Mouse (Mus musculus) adrenal gland, adult (tissue): ENCODE data around the gene Ajm1.

Source experiments
- DNase-seq, 2 experiments: peaks; one replicate each; pipeline ENCODE4 v3.0.0; 2022 to 2023; ENCODE audit warnings: low spot score in 1 of 2; ENCODE audit not compliant: inconsistent age in 2 of 2

Gene Ajm1

GRCm38 (mm10) chr2:25584152-25584551 is 2.6 kb upstream of the Ajm1 start:
- DNase-seq, result peak in 1 of 2 experiments; percentile 66

GRCm38 (mm10) chr2:25583571-25583970 is 2.0 kb upstream of the Ajm1 start:
- DNase-seq, result no peak

DNA sequence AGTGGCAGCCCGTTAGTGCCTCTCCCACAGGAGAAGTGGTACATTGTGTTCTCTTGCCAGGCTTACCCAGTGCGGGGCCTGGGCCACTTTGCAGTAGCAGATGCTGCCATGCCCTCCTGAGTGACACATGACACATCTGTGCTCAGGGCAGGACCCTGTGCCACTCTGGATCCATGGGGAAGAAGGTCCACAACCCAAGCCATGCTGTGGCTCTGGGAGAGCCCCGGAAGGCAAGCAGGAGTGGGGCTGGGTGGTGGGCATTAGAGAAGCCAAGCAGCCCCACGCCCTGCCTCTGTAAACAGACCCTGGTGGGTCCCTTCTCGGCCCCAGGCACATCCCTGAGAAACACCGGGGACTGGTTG is 1.5 kb upstream of the Ajm1 start:
- DNase-seq, result peak in 1 of 2 experiments; percentile 58

DNA sequence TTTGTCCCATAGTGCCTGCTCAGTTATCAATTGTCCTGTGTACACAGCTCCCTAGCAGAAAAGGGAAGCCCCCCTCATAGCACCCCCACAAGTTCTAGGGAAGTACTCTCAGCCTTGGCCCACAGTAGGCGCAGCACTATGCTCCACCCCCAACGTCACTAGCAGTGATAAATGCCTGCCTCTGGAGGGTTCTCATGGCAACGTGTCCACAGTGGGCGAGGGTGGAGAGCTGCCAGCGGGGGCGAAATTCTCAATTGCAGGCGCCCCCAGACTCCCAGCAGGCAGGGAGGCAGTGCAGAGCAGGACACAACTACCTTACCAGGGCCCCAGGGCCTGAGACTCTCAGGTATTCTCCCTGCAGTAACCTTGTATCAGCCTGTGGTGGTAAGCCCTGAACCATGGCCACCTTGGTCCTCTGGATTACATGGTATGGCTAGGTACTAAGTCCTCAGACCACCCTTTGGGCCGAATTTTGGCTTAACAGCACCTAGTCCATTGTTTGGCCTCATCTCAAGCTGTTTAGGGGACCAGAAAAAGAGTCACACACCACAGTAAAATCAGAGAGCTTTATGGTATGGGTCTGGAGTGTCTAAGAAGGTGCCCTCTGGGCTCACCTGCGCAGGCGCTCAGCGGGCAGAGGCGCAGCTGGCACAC is 1.0 kb upstream of the Ajm1 start:
- peak in 1 of 2 experiments; percentile 78 for DNase-seq

GRCm38 (mm10) chr2:25581901-25582301 is 344 bp upstream of the Ajm1 start:
- DNase-seq, result no peak

GRCm38 (mm10) chr2:25580621-25581101 is 896 bp downstream of the Ajm1 start:
- DNase-seq, result no peak

DNA sequence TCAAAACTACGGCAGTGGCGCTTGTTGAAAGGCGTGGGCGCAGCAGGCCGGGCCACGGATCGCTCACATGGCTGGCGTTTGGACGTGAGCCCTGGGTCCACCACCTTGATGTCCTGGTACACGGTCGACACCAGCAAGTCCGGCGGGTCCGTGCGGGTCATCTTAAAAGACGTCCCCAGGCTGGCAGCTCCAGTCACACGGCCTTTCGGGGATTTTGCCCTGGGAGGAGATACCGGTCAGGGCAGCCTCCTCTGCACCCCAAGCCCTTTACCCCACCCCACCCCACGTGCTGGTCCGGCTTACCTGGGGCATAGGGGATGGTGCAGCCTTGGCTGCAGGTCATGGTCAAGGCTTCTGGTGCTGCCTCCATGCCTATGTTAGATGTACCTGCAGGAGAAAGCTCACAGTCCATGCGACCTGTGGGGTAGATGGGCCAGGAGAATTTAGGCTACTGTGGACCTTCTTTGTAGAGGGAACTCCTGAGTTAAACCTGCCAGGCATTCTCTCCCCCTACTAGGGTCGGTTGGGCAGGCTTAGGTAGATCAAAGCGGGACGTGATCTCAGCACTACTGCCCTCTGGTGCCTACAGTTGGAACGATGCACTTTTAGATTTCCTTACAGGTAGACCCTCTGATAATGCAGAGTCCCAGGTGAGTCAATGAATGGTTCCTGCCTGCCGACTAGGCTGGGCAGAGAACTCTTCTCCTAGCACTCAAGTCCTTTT is 1.7 kb downstream of the Ajm1 start:
- DNase-seq, result peak in 1 of 2 experiments; percentile 80

DNA sequence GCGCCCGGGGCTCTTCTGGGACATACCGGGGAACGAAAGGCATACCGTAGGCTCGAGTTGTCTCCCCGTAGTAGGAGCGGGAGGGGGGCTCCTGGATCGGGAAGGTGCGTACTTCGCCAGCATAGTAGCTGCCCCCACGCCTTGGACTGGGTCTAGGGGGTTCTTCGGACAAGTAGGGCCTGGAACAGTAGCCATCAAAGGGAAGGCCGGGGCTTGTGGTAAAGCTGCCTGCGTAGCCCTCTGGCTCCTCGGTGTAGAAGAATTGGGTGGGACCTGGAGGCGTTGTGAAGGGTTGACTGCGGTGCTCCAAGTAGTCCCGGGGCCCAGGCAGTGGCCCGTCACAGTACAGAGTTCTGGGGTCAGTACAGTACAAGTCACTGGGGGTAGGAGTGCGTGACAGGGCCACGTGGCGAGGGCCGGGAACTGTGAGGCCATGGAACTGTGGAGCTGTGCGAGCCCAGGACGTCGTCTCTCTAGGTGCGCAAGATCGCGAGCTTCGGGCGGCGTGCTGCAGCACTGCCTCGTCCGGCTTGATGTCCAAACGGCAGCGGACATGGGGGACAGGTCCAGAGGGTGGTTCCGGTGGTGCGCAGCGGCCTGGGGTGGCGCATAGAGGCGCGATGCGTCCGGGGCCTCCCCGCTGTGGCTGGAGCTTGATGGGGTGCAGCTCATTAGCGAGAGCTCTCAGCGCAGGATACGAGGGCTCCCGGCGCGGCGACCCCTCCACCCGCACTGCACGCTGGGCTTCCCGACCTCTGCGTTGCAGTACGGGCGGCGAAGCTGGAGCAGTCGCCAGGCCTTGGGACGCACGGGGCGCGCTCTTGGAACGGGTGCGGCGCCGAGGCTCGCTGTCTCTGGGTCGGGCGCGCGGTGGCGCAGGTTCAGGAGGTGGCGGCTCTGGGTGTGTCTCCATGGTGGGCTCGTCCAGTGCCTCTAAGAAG is 2.5 kb downstream of the Ajm1 start:
- peak in 1 of 2 experiments; percentile 48 for DNase-seq

GRCm38 (mm10) chr2:25577951-25578795 is 3.4 kb downstream of the Ajm1 start:
- DNase-seq, result peak in 1 of 2 experiments; percentile 65

DNA sequence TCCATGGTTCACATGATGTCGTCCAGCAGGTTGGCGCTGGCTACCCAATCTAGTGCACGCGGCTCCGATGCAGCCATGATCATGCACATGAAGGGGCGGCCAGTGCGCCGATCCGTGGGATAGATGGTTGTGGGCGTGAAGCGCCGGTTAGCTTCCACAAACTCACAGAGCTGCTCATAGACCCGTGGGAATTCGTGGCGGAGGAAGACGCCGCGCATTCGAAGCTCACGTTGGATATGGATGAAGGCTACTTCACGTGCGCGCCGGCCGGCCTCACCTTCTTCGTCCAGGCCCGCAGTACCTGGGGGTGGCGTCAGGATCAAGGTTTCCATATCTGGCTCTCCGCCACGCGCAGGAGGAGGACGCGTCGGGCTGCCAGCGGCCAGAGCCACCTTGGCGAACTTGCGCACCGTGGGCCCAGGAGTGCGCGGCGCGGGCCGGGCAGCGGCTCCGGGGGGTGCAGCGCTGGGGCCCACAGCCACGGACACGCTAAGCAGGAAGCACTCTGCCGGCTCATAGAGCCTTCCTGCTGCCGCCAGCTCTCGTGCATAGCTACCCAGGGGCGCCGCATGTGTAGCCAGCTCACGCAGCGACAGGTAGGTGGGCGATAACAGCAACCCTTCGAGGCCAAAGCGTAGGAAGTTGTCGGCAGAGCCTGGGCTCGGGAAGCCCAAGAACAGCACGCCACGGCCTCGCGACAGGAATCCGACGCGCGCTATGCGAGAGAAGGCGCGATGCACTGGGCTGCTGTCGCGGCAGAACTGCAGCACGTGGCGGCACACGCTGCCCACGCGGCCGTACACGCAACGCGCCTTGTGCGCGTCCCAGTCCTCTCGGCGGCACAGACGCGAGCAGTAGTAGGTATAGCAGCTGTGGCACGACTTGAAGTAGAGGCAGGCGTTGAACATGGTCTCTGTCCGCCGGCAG is 4.3 kb downstream of the Ajm1 start:
- peak in 1 of 2 experiments; percentile 36 for DNase-seq

DNA sequence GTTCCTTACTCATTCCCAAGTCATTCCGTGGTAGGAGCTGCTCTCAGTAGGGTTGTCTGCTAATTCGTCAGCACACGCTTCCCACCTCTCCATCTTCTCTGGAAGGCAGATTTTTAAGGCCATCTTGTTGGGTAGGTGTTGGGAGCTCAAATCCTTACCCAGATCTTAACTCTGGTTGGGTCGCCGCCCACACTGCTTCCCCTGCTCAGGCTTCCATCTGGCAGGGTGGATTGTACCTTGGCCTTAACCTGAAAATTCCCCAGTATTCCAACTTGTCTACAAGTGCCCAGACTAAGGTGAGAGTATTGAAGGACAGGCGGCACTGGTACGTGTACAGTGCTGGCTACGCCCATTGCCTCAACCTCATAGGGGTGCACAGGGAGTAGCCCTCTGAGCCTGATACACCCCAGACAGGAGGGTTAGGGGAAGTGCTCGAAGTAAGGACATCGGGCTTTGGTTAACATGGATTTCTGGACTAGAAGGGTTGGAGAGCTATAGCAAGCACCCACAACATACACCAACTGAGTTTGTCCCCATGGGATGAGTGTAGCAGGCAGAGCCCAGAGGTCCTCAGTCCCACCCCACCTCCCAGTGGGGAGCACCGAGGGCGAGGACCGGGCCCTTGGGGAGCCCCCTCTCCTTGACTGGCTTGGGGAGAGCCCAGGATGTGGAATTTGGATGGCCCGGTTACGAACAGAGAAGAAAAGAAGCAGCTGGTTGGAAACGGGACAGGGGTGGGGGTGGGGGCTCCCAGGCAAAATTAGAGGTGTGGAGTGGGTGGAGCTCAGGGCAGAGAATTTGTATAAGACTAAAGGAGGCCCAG is 5.3 kb downstream of the Ajm1 start:
- no peak for DNase-seq

DNA sequence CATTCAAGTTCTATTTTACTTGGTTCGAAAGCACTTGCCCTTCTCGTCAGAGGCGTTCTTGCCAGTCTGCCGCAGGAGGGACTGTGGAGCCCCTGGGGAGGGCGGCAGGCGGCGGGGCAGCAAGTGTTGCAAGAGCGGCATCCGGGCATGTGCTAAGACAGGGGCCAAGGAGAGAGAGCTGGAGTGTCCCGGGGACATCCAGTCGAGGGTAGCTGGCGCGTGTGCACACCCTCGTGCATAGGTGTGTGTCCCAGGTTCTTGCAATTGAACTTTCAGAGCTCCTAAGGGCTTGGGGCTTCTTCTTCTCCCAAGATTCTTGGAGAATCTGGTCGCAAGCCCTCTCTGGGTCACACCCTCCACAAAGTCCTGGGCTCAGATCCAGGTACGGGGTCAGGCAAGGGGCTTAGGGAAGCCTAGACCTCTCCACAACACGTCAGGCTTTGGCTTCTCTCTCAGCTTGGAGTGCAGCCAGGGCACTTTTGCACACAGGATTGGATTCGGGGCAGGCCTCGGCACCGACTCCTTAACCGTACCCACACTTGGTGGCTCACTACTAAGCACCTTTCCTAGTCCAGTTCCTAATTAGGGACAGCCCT is 6.0 kb downstream of the Ajm1 start:
- DNase-seq, result peak in 1 of 2 experiments; percentile 83

DNA sequence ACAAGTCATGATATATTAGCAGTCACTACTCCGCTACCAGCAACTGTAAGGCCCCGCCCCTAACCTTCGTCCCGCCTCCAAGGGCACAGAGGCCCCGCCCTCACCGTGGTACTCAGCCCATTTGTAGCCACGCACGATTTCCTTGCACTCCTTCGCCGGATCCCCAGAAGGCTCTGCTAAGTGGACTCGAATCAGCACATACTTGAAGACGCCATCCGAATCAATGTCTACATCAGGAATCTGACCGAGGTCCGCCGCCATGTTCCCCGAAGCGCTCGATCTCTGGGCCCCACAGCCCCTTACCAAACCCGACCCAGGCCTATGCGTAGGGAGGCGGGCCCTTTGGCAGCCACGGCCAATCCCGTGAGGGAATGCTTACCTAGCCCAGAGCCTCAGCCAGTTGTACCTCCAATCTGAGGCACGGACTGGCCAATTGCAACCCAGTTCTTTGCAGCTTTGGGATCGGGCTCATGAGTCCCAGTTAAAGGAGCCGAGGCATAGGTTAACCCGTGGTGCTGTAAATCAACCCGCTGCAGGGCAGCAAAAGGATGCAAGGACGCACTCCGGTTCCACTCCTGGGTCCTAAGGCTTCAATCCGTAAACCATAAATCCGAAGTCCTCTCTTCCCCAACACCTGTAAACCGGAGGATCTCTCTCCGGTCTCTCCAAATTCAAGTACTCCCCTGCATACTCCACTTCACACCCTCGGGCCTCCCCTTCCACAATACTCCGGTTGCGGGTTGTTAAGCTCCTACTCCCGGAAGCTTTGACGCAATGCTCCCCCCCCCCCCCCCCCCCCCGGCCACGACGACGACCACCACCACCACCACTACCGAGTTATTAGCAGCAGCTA is 6.8 kb downstream of the Ajm1 start, which contains the start of the genes Mamdc4 and Phpt1:
Gene Mamdc4 (minus strand): TSS at position 267 of the 853 bp plus-strand sequence.
Gene Phpt1 (minus strand): TSS at position 646 of the 853 bp plus-strand sequence.
- peak; percentile 97 to 100 for DNase-seq

- no peak for DNase-seq
These were observed 7.4 kb downstream of the Ajm1 start for GRCm38 (mm10) chr2:25574136-25574535.

DNA sequence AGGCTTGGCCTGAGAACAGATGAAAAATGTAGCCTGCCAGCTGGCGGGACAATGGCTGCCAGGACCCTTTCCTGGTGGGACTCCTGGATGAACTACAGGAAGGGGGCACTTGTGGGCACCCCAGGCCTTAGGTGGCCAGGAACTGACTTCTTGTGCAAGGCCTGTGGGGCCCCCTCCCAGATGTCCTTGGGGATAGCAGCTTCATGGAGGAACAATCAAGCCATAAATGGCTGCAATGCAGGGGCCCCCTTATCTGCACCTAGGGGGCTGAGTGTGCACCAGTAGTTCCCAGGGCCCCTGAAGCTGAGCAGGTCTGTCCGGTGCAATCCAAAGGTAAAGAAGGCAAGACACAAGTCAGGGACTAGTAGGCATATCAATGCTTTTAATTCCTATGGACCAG is 8.5 kb downstream of the Ajm1 start:
- DNase-seq, result no peak

- DNase-seq, result no peak
These were observed 10.3 kb downstream of the Ajm1 start for GRCm38 (mm10) chr2:25571221-25571620.

- DNase-seq, result no peak
These were observed 12.2 kb downstream of the Ajm1 start for GRCm38 (mm10) chr2:25569323-25569722.
